Comparison of ENCODE assay signal across 8 mouse cellular contexts in genomic region chr2:33215177-33215699, GRCm38 (mm10). TPM values are rescaled to one million over a fixed set of nuclear protein-coding genes. Genes with fewer than 3 reads are reported as not detected.
A peak's percentile ranks its signal among the peaks of the same experiment; 100 is the strongest.
DNase-seq lines count a peak whose midpoint lies in the region; ATAC-seq and TF ChIP-seq lines count a peak whose summit lies in the region.

No protein-coding gene starts in this region.

- H3K79me3 ChIP-seq in C2C12 (ENCODE audit: low read depth) = peaks cover 43% of the 10 kb centered on the region

- peaks cover 44% of the 10 kb centered on the region for H3K79me2 ChIP-seq in C2C12 (ENCODE audit: control insufficient read depth, insufficient read depth)
- peaks cover 47% of the 10 kb centered on the region for H3K79me2 ChIP-seq in macrophage (ENCODE audit: inconsistent target)

- H3K36me3 ChIP-seq in C2C12 (ENCODE audit: control insufficient read depth, insufficient read depth) = peaks cover 30% of the 10 kb centered on the region
- H3K36me3 ChIP-seq in hindbrain, embryonic 11.5 days (ENCODE audit: control insufficient read depth, insufficient read depth, low read length) = no peaks in the 10 kb centered on the region
- no peaks in the 10 kb centered on the region for H3K36me3 ChIP-seq in macrophage (ENCODE audit: inconsistent target)

- H3K9me3 ChIP-seq in hindbrain, embryonic 11.5 days (ENCODE audit: control insufficient read depth, low read length) = no peaks in the 10 kb centered on the region

- peaks cover 6% of the 10 kb centered on the region for H3K4me1 ChIP-seq in hindbrain, embryonic 11.5 days (replicated peaks; ENCODE audit: control insufficient read depth, insufficient read depth, low read length)

- ATAC-seq in hindbrain, embryonic 11.5 days (ENCODE audit: low FRiP score) = peak; percentile 13; the same call in 1 of the 2 replicates

- no peaks in the 10 kb centered on the region for H3K27me3 ChIP-seq in C2C12 (ENCODE audit: control insufficient read depth, insufficient read depth, insufficient read length)
- H3K27me3 ChIP-seq in hindbrain, embryonic 11.5 days (ENCODE audit: control insufficient read depth, insufficient read depth, low read length) = no peaks in the 10 kb centered on the region

- peak overlapping the region; percentile 82 for H3K4me3 ChIP-seq in gastrocnemius, adult 2 months
- no peak overlapping the region for H3K4me3 ChIP-seq in C2C12 (ENCODE audit: insufficient read depth, poor library complexity, severe bottlenecking)
- H3K4me3 ChIP-seq in hindbrain, embryonic 11.5 days (ENCODE audit: low read depth, low read length) = no peak overlapping the region; the same call in 1 of the 2 replicates
- H3K4me3 ChIP-seq in macrophage (ENCODE audit: inconsistent target) = peak overlapping the region; percentile 39

- no peak for TF ChIP-seq CTCF in gastrocnemius, adult 2 months (IDR thresholded peaks at IDR 0.05)
- no peak for TF ChIP-seq CTCF in C2C12 (IDR thresholded peaks at IDR 0.05; ENCODE audit: control insufficient read depth, insufficient read depth, insufficient read length)

- intact Hi-C loops in gastrocnemius, adult 2 months (cut with DNase I) = loop anchor here (1.0 to 5.0 kb wide), 3 partner anchors 26 to 38 kb away; no protein-coding TSS in a partner anchor
- intact Hi-C loops in gastrocnemius, postnatal 36 days (cut with DNase I) = loop anchor here (2.0 to 5.0 kb wide), 2 partner anchors 26 to 58 kb away; no protein-coding TSS in a partner anchor

- peak overlapping the region; percentile 20 for H3ac ChIP-seq in C2C12 (ENCODE audit: control insufficient read depth, insufficient read length, low read depth)

- H3K9ac ChIP-seq in hindbrain, embryonic 11.5 days (ENCODE audit: low read depth, low read length) = 0 out of 2 replicates have a peak overlapping the region, but pooled peaks have one; percentile 28

- peak overlapping the region; percentile 85 for H3K4me2 ChIP-seq in hindbrain, embryonic 11.5 days (replicated peaks; ENCODE audit: low read depth, low read length)

- peak; percentile 67 for DNase-seq in gastrocnemius, adult 2 months
- DNase-seq in gastrocnemius, postnatal 36 days = no peak
- DNase-seq in hindbrain, embryonic 11.5 days (ENCODE audit: low spot score) = no peak
- no peak for DNase-seq in urinary bladder, adult 2 months (ENCODE audit: low spot score)
- DNase-seq in layer of hippocampus, postnatal 14 days (ENCODE audit: low spot score in 2 of 2) = no peak
- DNase-seq in embryo, embryonic 11 days = no peak

- peak overlapping the region; percentile 95 for H3K27ac ChIP-seq in gastrocnemius, adult 2 months
- peak overlapping the region; percentile 90 for H3K27ac ChIP-seq in hindbrain, embryonic 11.5 days (ENCODE audit: low read depth, low read length)
- peak overlapping the region; percentile 52 for H3K27ac ChIP-seq in macrophage

- 74% methylated on average over 5 of the region's 5 CpGs for WGBS in hindbrain, embryonic 11.5 days
- WGBS in macrophage (ENCODE audit: missing documents) = 80% methylated on average over 5 of the region's 5 CpGs

TF ChIP-seq in C2C12, 6 proteins besides CTCF, POLR2A, EP300 and RAD21:
- TF ChIP-seq USF1 (IDR thresholded peaks at IDR 0.05; ENCODE audit: low read depth) (peak; percentile 57), MAX (IDR thresholded peaks at IDR 0.05) (no peak), CEBPB (IDR thresholded peaks at IDR 0.05; ENCODE audit: low read depth) (no peak), MYOD1 (IDR thresholded peaks at IDR 0.05; ENCODE audit: control insufficient read depth, insufficient read length, low read depth) (no peak), MYOG (IDR thresholded peaks at IDR 0.05; ENCODE audit: control insufficient read depth, extremely low read depth, insufficient read length) (no peak)
TF ChIP-seq in C2C12: peak in this region for 1.

RNA-seq across cellular contexts. Expression of gene Angptl2, which starts 0.6 kb away (rescaled TPM):
- 10 to 100 TPM; 20.6 to 47.1 TPM for total RNA-seq in gastrocnemius, adult 2 months (2021)
- 10 to 100 TPM; 44.0 to 49.7 TPM for total RNA-seq in gastrocnemius, postnatal 36 days (2021)
- polyA plus RNA-seq in C2C12 (2012; fragmentation: generic; extraction: Trizol) (162 TPM), macrophage (2018) (12.4 to 25.8 TPM (median 25.7 TPM) in 3 replicates)
- polyA plus RNA-seq in hindbrain, embryonic 11.5 days (2014; fragmentation: Nextera tagmentation; extraction: Ambion mirVana) = 19.9 and 21.3 TPM in 2 replicates
- total RNA-seq in macrophage (2018; cell fraction: chromatin; rRNA removed) = 10 to 100 TPM in 6 of 26 experiments, 1 to 10 TPM in 14, under 1 TPM in 5, not detected in 1; 0.49 to 44.1 (median 3.7) TPM
- 10 to 100 TPM in 13 of 26 experiments, 1 to 10 TPM in 13; 1.9 to 36.8 (median 12.2) TPM for total RNA-seq in macrophage (2018; cell fraction: cytosol; rRNA removed)
- 10 to 100 TPM in 12 of 26 experiments, 1 to 10 TPM in 14; 2.5 to 46.6 (median 8.3) TPM for total RNA-seq in macrophage (2018; cell fraction: nucleus; rRNA removed)
- polyA plus RNA-seq in urinary bladder, adult 2 months (2012; rRNA removed) = 67.7 and 73.5 TPM in 2 replicates
- 1 to 10 TPM; 2.6 to 5.9 TPM for total RNA-seq in layer of hippocampus, postnatal 14 days (2021)

Comparison
In these comparisons a context has a peak if more than half of its experiments do, and no peak if none do; other contexts are left out.
1. H3K4me3 ChIP-seq: peak in gastrocnemius, adult 2 months (single experiment) and macrophage (single experiment); none in C2C12 (single experiment) and hindbrain, embryonic 11.5 days (single experiment).
2. Peak in every context shown above with its lines, with median percentiles within 50 percentile points of each other: H3K27ac ChIP-seq.